Mouse (Mus musculus) embryonic facial prominence, embryonic 12.5 days (tissue): ENCODE data around the gene Cyb5r1. TPM values are rescaled to one million over a fixed set of nuclear protein-coding genes. Genes with fewer than 3 reads are reported as not detected.
A peak's percentile ranks its signal among the peaks of the same experiment; 100 is the strongest.

ENCODE experiments used
- ATAC-seq: fragments of 200-750 bp; cut with Nextera tagmentation; 2 replicates; pipeline ENCODE4 v1.8.0; 2017; ENCODE audit not compliant: insufficient number of reproducible peaks, insufficient read depth, low FRiP score, low TSS enrichment
- H3K27ac ChIP-seq: fragments of 300-500 bp; sonication (generic); 2 replicates; pipeline ENCODE4 v1.5.1; 2016; ENCODE audit warnings: mild to moderate bottlenecking
- H3K27me3 ChIP-seq: fragments of 300-500 bp; sonication (generic); 2 replicates; pipeline ENCODE4 v1.6.1; 2016; ENCODE audit warnings: mild to moderate bottlenecking, moderate library complexity
- H3K36me3 ChIP-seq: fragments of 300-500 bp; sonication (generic); 2 replicates; pipeline ENCODE4 v1.6.1; 2016; ENCODE audit warnings: mild to moderate bottlenecking
- H3K4me1 ChIP-seq: fragments of 300-500 bp; sonication (generic); 2 replicates; pipeline ENCODE4 v1.6.1; 2016
- H3K4me2 ChIP-seq: fragments of 300-500 bp; sonication (generic); replicated peaks from 2 replicates; pipeline ENCODE4 v1.6.1; 2016; ENCODE audit warnings: mild to moderate bottlenecking, moderate library complexity
- H3K4me3 ChIP-seq: fragments of 300-500 bp; sonication (generic); 2 replicates; pipeline ENCODE4 v1.5.1; 2016; ENCODE audit warnings: mild to moderate bottlenecking
- H3K9ac ChIP-seq: fragments of 300-500 bp; sonication (generic); 2 replicates; pipeline ENCODE4 v1.6.1; 2016; ENCODE audit warnings: mild to moderate bottlenecking, moderate library complexity
- H3K9me3 ChIP-seq: fragments of 300-500 bp; sonication (generic); 2 replicates; pipeline ENCODE4 v1.6.1; 2016; ENCODE audit warnings: mild to moderate bottlenecking, moderate library complexity
- WGBS: fragments of 180-500 bp; shearing (Covaris S2); methylation state at CpG from one replicate; pipeline ENCODE4 v1.1.7; 2016; 5-methylcytosine and 5-hydroxymethylcytosine counted together
- polyA plus RNA-seq: library from polyadenylated mRNA; unstranded; fragments of >200 nt; fragmentation: Nextera tagmentation; extraction: Ambion mirVana; gene quantifications from 2 replicates; pipeline ENCODE4 v1.2.1, GENCODE M21; 2016

The Cyb5r1 gene
- 38.0 and 39.5 TPM in 2 replicates for polyA plus RNA-seq

- WGBS = 1% methylated on average over 43 of the region's 43 CpGs
Measured at GRCm38 (mm10) chr1:134405509-134406413, at the start of gene Cyb5r1. Cyb5r1 (plus strand) TSS chr1:134405559.

GRCm38 (mm10) chr1:134357461-134357860, 47.9 kb upstream of the Cyb5r1 start:
- no peak for ATAC-seq
- H3K27me3 ChIP-seq = no peaks in the 10 kb centered on the region
- H3K4me2 ChIP-seq = no peak overlapping the region
- no peak overlapping the region for H3K4me3 ChIP-seq
- WGBS = 84% methylated on average over 4 of the region's 4 CpGs
- H3K4me1 ChIP-seq = peaks cover 9% of the 10 kb centered on the region; the same call in 1 of the 2 replicates
- peaks cover 60% of the 10 kb centered on the region for H3K36me3 ChIP-seq
- no peak overlapping the region for H3K27ac ChIP-seq
- H3K9me3 ChIP-seq = no peaks in the 10 kb centered on the region
- no peak overlapping the region for H3K9ac ChIP-seq

More at GRCm38 (mm10) chr1:134405509-134406413, at the start of gene Cyb5r1:
- peaks cover 12% of the 10 kb centered on the region for H3K4me1 ChIP-seq
- ATAC-seq = peak; percentile 89
- H3K4me3 ChIP-seq = peak within 1 kb of the TSS; percentile 74
- no peaks in the 10 kb centered on the region for H3K9me3 ChIP-seq
- H3K9ac ChIP-seq = peak within 1 kb of the TSS; percentile 82
- peaks cover 22% of the 10 kb centered on the region for H3K36me3 ChIP-seq
- no peaks in the 10 kb centered on the region for H3K27me3 ChIP-seq
- H3K4me2 ChIP-seq = peak within 1 kb of the TSS; percentile 67
- H3K27ac ChIP-seq = peak within 1 kb of the TSS; percentile 72

- H3K4me1 ChIP-seq = peaks cover 10% of the 10 kb centered on the region; the same call in 1 of the 2 replicates
- H3K27me3 ChIP-seq = no peaks in the 10 kb centered on the region
- peak overlapping the region; percentile 82 for H3K4me3 ChIP-seq
- H3K27ac ChIP-seq = no peak overlapping the region
- no peaks in the 10 kb centered on the region for H3K9me3 ChIP-seq
- ATAC-seq = no peak
- peak overlapping the region; percentile 75 for H3K4me2 ChIP-seq
- 0 out of 2 replicates have a peak overlapping the region, but pooled peaks have one; percentile 19 for H3K9ac ChIP-seq
- peaks cover 32% of the 10 kb centered on the region for H3K36me3 ChIP-seq
- 79% methylated on average over 7 of the region's 7 CpGs for WGBS
Measured at GRCm38 (mm10) chr1:134360656-134361055, 44.7 kb upstream of the Cyb5r1 start.

GRCm38 (mm10) chr1:134361195-134361856, 44.0 kb upstream of the Cyb5r1 start:
- Histone ChIP-seq H3K36me3 (peaks cover 26% of the 10 kb centered on the region), H3K9me3 (no peaks in the 10 kb centered on the region), H3K9ac (peak overlapping the region; percentile 90), H3K4me3 (peak overlapping the region; percentile 82), H3K27me3 (no peaks in the 10 kb centered on the region), H3K4me1 (peaks cover 10% of the 10 kb centered on the region; the same call in 1 of the 2 replicates), H3K4me2 (peak overlapping the region; percentile 75), H3K27ac (peak overlapping the region; percentile 72)
- ATAC-seq = no peak; the same call in 1 of the 2 replicates
- WGBS = 1% methylated on average over 43 of the region's 44 CpGs

GRCm38 (mm10) chr1:134361857-134362212, 43.5 kb upstream of the Cyb5r1 start, which contains the start of gene Tmem183a:
Tmem183a (minus strand) TSS chr1:134361979.
- H3K27me3 ChIP-seq = no peaks in the 10 kb centered on the region
- H3K9me3 ChIP-seq = no peaks in the 10 kb centered on the region
- peak within 1 kb of the TSS; percentile 82 for H3K4me3 ChIP-seq
- H3K4me2 ChIP-seq = peak within 1 kb of the TSS; percentile 75
- peak; percentile 96 for ATAC-seq
- WGBS = under 1% methylated on average over 38 of the region's 38 CpGs
- peak within 1 kb of the TSS; percentile 72 for H3K27ac ChIP-seq
- H3K4me1 ChIP-seq = peaks cover 10% of the 10 kb centered on the region; the same call in 1 of the 2 replicates
- H3K36me3 ChIP-seq = peaks cover 25% of the 10 kb centered on the region
- peak within 1 kb of the TSS; percentile 90 for H3K9ac ChIP-seq

- peaks cover 10% of the 10 kb centered on the region; the same call in 1 of the 2 replicates for H3K4me1 ChIP-seq
- peaks cover 14% of the 10 kb centered on the region for H3K36me3 ChIP-seq
- H3K9me3 ChIP-seq = no peaks in the 10 kb centered on the region
- 86% methylated on average over 4 of the region's 4 CpGs for WGBS
- no peaks in the 10 kb centered on the region for H3K27me3 ChIP-seq
- H3K4me3 ChIP-seq = no peak overlapping the region
- H3K4me2 ChIP-seq = no peak overlapping the region
- no peak overlapping the region for H3K9ac ChIP-seq
- no peak for ATAC-seq
- no peak overlapping the region for H3K27ac ChIP-seq
Measured at GRCm38 (mm10) chr1:134363194-134363593, 42.2 kb upstream of the Cyb5r1 start.

GRCm38 (mm10) chr1:134365491-134365890, 39.9 kb upstream of the Cyb5r1 start:
- Histone ChIP-seq H3K36me3 (no peaks in the 10 kb centered on the region), H3K4me1 (peaks cover 9% of the 10 kb centered on the region; the same call in 1 of the 2 replicates), H3K27me3 (no peaks in the 10 kb centered on the region), H3K4me2 (no peak overlapping the region), H3K4me3 (no peak overlapping the region), H3K27ac (no peak overlapping the region), H3K9ac (no peak overlapping the region), H3K9me3 (no peaks in the 10 kb centered on the region)
- 60% methylated on average over 5 of the region's 5 CpGs for WGBS
- ATAC-seq = no peak

- Histone ChIP-seq H3K4me2 (no peak overlapping the region), H3K36me3 (no peaks in the 10 kb centered on the region), H3K9ac (no peak overlapping the region), H3K4me3 (no peak overlapping the region), H3K27me3 (no peaks in the 10 kb centered on the region), H3K4me1 (no peaks in the 10 kb centered on the region), H3K27ac (no peak overlapping the region), H3K9me3 (no peaks in the 10 kb centered on the region)
- no peak for ATAC-seq
- WGBS = 55% methylated on average over 9 of the region's 9 CpGs
Measured at GRCm38 (mm10) chr1:134368777-134369337, 36.5 kb upstream of the Cyb5r1 start.

GRCm38 (mm10) chr1:134374124-134374523, 31.2 kb upstream of the Cyb5r1 start:
- no peak overlapping the region for H3K4me2 ChIP-seq
- 61% methylated on average over 2 of the region's 2 CpGs for WGBS
- no peaks in the 10 kb centered on the region for H3K4me1 ChIP-seq
- no peak for ATAC-seq
- no peak overlapping the region for H3K27ac ChIP-seq
- no peak overlapping the region for H3K9ac ChIP-seq
- no peaks in the 10 kb centered on the region for H3K36me3 ChIP-seq
- H3K9me3 ChIP-seq = no peaks in the 10 kb centered on the region
- H3K4me3 ChIP-seq = no peak overlapping the region
- no peaks in the 10 kb centered on the region for H3K27me3 ChIP-seq

GRCm38 (mm10) chr1:134381051-134381450, 24.3 kb upstream of the Cyb5r1 start:
- H3K4me3 ChIP-seq = no peak overlapping the region
- H3K4me1 ChIP-seq = no peaks in the 10 kb centered on the region; the same call in 1 of the 2 replicates
- H3K9me3 ChIP-seq = no peaks in the 10 kb centered on the region
- no peak overlapping the region for H3K4me2 ChIP-seq
- no peak overlapping the region for H3K9ac ChIP-seq
- no peak overlapping the region for H3K27ac ChIP-seq
- no peaks in the 10 kb centered on the region for H3K27me3 ChIP-seq
- ATAC-seq = no peak
- WGBS = 80% methylated on average over 2 of the region's 2 CpGs
- H3K36me3 ChIP-seq = no peaks in the 10 kb centered on the region

- ATAC-seq = no peak
- H3K27me3 ChIP-seq = no peaks in the 10 kb centered on the region
- H3K9ac ChIP-seq = peak overlapping the region; percentile 44
- no peaks in the 10 kb centered on the region for H3K9me3 ChIP-seq
- no peaks in the 10 kb centered on the region for H3K36me3 ChIP-seq
- no peak overlapping the region for H3K27ac ChIP-seq
- peak overlapping the region; percentile 25 for H3K4me3 ChIP-seq
- WGBS = 10% methylated on average over 19 of the region's 19 CpGs
- H3K4me2 ChIP-seq = peak overlapping the region; percentile 47
- no peaks in the 10 kb centered on the region; the same call in 1 of the 2 replicates for H3K4me1 ChIP-seq
Measured at GRCm38 (mm10) chr1:134381795-134382625, 23.3 kb upstream of the Cyb5r1 start.
